Mouse (Mus musculus) frontal cortex, adult (tissue): ENCODE measurements around the gene Gfod2.

Source experiments
- ATAC-seq: cut with Nextera tagmentation; 2 replicates; pipeline ENCODE4 v1.9.2; 2017; ENCODE audit warnings: mild to moderate bottlenecking, moderate library complexity, mixed read lengths; ENCODE audit not compliant: low TSS enrichment

Gene Gfod2

DNA sequence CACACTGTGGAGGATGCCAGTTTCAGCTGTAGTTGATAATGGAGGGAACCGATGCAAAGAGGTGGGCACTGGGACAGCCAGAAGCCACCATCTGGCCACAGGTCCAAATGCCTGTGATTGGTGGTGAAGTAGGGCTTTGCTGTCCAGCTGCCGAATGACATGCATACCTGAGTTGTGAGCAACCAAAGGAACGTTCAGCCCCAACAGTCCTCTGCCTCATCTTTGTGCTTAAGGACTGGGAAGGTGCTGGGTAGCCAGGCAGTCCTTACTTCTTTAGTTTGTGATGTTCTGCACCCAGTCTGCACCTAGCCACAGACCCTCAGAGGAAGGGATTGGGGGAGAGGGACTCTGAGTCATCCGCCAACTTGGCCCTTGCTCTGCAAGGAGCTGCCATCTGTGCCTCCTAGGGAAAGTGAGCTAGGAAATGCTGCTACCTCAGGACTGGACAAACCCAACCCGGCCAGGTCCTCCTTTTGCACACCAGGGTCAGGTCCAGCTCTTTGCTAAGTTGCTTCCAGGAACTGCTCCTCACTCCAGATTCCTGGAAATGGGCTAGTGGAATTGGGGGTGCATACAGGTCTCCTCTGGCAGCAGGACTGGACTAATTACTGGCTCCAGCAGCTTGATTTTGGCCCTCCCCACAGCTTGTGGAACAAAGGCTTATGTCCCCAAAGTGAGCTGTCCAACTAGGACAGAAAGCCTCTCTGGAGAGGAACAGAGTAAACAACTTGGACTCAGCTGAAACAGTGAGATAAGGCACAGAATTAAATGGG is 10.2 kb upstream of the Gfod2 start:
- no peak for ATAC-seq

DNA sequence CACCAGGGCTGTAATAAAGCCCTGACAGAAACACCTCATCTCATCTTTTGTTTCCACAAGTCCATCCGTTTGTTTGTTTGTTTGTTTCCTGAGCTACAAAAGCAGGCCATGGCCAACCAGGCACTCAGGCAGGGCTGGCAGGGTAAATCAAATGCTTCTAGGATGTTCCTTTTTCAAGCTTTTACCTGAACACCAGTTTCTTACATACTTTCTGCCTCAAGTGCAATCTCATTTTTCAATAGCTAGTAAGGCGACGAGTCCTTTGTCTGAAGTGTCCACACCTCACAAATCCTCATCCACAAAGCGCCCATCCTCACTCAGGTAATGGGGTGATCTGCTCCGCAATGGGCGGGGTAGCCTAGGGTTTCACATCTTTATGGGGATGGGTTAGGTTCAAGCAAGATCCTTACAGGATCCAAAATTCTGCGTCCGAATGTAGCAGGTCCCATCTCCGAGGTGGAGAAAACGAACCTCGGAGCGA is 628 bp downstream of the Gfod2 start:
- no peak; the same call in 1 of the 2 replicates for ATAC-seq

DNA sequence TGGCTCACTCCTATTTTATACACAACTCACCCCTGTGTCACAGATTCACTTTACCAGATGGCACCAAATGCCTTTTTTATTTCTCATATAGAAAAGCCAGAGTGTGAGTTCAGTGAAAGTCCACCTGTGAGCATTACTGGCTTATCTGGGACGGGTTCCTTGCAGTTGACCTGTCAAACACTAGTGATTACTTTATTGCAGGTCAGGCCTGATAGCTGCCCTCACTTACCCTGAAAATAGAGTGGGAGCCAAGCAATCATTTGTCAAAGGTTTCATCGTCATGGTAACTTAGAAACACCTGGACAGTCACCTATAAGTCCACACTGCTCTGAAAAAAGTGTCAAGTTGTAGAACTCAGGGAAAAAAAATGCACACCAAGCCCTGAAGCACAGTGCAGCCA is 3.8 kb downstream of the Gfod2 start:
- no peak for ATAC-seq

DNA sequence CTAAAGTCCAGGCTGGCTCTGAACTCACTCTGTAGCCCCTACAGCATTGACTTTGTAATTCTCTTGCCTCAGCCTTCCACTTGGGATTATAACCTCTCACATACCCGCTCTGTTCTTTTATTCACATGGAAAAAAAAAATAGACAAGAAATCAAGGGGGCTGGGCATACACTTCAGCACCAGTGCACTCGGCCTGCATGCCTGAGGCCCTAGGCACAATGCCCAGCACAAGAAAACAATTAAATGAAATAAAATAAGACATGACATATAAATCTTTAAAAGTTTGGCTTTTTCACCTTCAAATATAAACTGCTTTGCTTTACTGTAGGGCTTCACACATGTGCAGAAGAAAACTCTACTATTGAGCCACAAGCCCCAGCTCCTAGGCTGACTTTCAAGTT is 4.5 kb downstream of the Gfod2 start:
- ATAC-seq, result no peak

DNA sequence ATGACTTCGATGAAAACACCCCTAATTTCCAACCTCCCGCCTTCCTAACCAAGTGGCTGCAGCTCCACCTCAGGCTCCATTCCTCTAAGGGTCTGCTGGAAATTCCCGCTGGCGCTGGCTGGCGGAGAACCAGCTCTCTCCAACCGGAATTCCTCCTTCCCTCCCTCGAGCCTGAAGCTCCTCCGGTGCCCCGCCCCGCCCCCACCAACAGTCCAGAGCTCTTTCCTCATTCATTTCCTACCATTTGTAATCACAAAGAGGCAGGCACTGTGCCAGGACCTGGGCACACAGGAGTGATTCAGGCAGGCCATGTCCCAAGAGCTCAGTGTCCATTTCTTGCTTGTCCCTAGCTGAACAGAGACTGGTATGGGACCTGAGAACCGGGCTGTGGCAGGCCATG is 7.9 kb downstream of the Gfod2 start:
- no peak for ATAC-seq

DNA sequence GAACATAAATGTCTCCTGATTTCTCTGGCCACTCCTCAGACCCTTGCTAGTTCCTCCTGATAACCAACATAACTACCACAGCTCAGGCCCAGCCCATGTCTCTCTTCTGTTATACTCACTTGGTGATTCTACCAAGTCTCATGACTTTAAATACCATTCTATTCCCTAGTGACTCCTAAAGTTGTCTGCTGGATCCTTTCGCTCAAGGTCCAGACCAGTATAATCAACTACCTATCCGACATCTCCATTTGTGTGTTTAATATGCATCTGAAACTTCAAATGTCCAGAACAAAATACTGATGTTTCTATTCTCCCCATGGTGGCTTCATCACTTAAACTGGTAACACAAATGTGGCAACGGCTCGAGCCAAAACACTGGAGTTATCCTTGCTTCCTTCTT is 15.2 kb downstream of the Gfod2 start:
- ATAC-seq, result no peak

DNA sequence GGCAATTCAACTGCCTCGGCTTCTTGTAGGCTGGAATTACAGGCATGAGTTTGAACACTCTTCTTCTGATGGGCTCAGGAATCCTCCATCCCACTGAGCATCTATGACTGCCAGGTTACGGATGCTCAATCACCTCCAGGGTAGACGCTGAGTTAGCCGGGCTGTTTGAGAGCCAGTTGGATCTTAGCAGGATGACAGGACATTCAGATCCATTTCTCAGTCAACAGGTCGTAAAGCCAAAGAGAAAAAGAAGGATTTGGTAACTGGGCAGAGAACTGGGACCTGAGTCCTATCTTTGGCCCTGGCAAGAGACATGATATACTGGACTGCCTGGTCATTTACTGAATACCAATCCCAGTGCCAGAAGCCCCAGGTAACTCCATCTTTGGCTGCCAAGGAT is 19.2 kb downstream of the Gfod2 start:
- no peak for ATAC-seq

DNA sequence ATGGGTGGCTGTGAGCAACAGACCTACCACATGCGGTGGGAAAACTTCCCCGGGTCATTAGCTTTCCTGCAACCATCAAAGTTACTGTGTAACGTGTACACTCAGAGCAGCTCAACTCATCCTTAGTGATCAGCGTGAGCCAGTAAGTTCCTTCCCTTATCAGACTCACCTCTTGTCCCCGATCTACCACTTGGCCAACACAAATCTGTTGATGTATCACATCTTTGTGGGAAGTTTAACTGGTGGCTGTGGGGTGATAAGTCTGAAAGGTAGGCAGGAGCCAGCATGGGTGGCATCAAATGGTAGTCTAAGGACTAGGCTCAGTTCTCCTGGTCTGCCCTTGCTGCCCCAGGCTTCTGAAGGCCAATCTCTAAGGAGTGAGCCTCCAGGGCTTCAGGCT is 26.3 kb downstream of the Gfod2 start:
- no peak for ATAC-seq

DNA sequence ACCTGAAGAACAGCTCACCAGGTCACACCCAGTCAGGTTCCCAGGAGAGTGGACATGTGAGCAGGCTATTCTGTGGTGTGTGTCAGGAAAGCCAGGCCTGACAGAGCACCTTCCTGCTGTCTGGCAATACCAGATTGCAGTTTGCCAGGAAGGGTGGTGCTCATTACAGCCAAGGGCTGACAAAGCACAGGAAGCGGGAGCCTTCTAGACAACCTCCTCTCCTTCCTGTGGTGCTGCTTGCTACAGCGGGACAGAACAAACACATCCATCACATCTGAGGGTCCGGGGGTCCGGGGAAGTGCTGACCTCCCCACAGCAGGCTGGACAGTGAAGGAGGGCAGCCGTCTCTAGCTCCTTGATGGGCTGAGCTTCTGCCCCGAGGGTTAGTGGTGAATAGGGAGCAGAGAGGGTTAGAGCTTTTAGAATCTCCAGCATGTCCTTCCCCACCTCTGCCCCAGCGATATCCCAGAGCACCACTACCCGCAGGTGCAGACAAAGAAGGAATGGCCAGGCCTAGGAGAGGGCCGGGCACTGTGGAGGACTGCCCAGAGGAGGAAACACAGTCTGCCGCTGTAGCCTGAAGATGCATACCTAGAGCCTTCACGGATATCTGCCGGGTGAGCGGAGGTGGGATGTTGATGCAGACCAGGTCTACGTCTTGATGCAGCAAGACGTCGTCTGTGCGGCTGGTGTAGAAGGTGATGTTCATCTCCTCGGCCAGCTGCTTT is 30.9 kb downstream of the Gfod2 start:
- ATAC-seq, result no peak

DNA sequence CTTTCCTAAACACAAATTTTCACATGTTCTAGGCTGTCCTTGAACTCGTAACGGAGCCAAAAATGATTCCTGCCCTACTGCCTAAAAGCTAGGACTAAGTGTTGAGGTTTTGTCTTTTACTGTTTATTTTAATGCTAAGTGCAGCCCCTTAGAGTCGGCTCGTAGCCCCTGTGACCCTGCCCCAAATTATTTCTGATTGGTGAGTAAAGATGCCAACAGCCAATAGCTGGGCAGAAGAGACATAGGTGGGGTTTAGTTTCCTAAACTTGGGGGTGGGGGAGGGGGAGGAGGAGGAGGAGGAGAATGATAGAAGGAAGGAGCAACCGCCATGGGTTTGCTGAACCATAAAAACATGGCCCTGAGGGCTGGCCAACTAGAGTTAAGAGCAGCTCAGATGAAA is 32.7 kb downstream of the Gfod2 start:
- ATAC-seq, result no peak

DNA sequence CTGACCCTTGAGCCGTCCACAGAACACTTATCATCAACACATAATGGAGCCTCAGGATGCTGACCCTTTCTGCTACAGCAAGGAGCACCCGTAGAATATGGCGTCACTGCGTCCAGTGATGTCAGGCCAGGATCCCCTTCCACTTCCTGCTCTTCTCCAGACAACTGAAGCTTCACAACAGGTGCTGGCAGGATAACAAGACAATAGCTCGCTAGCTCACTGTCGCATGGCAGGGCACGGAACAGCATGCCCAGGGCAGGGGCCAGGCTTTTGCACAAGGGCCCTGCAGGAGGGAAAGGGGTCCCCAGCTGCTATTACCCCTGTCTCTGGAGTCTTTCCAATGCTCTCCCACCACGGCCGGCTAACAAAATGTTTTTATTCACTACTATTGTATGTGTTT is 35.6 kb downstream of the Gfod2 start:
- no peak for ATAC-seq

DNA sequence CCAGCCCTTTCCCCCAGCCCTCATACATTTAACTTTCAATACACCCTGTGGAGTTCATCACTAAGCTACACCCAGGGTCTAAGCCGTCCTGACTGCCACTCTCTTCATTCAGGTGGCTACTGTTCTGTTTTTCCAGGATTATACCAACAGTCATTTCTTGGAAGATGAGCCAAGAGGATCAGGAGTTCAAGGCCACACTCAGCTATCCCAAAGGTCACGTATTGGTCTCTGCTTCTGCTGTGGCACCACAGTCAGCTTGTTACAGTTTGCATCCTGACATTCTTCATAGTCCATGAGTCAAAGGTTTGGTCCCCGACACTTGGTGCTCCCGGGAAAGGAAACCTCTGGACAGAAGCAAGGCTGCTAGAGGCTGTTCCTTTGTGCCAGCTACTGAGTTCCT is 38.8 kb downstream of the Gfod2 start:
- no peak for ATAC-seq

DNA sequence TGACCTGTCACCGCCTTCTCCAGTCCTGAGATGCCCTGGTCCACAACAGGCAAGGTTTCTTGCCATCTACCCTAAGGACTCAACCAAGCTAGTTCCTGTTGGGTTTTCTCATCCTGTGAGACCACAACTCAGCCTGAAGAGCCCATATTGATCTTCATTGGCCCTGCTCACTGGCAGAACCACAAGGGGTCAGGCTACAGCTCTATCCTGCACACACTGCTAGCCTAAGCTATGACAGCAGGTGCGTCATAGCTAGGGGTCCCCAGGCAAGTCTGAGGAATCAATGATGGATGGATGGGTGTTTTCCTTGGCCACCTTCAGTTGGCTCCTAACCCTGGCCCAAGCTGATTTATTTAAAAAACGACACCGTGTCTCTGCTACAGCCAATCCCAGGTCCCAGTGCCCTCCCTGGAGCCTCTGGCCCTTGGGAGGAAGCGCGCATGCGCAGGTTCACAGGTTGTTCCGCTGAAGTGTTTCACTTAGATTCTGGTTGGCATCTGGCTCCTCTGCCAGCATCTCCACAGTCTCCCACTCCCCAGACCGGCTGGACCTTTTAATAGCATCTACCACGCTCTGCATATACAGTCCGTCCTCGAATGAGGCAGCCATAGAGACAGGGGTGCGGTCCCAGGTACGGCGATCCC is 42.0 kb downstream of the Gfod2 start:
- ATAC-seq, result no peak

DNA sequence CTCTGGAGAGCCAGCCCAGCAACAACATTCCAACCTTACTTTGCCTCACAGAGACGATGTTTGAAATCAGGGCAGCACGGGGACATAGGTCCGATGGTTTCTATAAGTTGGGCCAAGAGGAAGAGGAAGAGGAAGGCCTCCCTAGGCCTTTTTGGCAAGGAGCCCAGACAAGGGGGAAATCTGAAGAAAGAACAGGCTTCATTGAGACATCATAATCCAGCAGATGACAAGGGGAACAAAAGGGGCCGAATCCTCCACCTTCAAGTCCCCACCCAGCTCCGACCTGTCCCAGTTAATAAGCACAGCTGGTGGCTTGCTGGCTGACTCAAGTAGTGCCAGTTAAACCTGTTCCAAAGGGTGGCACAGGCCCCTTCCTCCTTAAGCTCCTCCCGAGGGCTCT is 43.4 kb downstream of the Gfod2 start:
- no peak for ATAC-seq

DNA sequence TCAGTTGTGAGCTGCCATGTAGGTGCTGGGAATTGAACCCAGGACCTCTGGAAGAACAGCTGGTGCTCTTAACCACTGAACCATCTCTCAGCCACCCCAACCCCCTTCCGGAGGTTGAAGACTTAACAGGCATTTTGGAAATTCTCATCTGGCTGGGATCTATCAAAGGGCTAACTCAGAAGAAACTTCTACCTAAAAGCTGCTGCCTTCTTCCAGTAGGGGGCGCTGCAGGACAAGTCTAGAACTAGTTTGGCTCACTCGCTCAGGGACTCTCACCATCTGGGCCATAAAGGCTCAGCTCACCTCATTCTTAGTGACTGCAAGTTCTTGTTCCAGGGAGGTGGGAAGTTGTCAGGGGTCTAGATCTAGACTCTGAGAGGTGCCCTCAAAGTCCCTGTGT is 44.3 kb downstream of the Gfod2 start:
- ATAC-seq, result peak; percentile 76

DNA sequence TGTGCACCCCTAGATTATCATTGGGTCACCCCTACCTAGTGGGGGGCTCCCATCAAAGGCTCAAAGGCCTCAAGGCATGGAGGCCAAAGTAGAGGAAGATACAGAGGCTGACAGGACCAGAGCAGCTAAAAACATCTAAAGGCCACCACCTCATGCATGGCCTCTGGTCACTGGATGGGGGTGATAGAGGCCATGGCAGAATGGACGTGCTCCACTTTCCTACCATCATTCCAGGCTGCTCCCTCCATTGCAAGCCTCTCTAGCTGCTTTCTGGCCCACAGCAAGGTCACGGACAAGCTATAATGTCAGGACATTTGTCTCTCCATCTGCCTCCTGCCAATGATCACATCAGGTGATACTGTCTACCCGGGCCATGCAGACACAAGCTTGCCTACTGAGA is 46.2 kb downstream of the Gfod2 start:
- ATAC-seq, result no peak

DNA sequence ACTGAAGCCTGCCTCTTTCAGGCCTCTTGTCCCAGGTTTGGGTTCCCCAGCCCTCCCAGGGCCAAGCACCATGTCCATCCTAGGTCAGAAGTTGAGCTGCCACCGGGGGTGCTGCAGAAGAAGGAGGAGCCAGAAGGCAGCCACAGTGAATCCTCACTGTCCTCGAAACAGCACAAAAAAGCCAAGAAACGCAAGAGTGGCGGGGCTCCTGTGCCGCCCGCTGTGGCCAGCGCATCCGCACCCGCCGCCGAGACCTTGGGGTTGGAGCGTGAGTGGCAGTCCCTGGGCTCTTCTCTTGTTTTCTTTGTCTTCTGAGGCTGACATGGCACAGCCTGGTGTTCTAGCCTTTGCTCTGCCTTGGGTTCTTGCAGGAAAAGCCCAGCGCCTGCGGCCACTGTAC is 49.1 kb downstream of the Gfod2 start:
- no peak for ATAC-seq

DNA sequence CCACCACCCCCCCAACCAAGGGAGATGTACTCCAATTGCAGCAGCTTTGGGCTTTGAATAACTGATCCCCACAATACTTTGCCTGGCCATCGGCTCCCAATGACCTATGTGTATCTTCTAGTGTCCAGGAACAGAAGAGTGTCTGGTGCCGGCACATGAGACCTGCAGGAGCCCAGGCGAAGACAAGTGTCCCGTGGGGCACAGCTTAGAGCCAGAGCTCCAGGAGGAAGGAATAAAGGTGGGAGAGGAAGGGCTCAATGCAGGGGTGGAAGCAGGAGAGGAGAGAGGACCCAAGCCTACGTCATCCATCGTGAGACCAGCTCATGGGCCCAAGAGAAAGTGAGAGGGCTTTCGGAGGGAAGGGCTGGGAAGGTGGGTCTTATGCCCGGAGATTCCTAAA is 49.8 kb downstream of the Gfod2 start:
- no peak for ATAC-seq

DNA sequence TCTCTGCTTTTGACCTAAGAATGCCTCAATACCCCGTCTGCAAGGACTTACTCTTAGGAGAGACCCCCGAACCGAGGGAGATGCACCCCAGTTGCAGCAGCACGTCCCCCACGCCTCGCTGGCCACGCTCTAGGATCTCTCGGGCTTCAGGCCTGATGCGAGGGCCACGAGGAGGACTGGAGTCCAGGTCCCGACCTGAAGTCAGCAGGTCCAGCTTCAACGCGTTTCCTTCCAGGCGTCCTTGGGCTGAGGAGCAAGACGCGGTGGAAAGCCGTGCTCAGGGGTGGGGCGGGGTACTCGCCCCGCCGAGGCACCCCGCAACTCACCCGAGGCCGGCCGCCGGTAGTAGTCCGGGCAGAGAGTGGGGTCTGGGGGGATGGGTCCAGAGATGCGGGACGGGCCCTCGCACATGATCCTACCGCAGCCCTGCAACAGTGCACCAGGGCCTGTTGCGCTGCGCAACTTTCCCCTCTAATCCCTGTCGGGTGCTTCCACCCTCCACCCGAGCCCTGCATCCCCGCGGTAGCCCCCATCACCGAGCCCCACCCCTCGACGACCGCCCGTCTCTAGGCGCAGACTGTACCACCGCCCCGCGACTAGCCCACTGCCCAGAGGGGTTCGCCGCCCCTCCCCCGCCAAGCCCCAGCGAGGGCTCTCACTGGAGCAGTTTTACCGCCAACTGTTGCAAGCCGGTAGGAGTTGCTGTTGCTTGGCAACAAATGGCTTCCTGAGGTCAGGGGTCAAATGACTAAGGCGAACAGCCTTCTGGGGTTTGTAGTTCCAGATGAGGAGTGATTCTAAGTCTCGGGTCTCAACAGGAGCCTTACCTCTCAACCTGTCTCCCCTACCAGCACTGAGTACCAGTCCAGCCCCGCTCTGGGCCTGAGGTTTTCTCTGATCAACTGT is 50.7 kb downstream of the Gfod2 start, which contains the start of the genes 4933405L10Rik and Enkd1:
Gene 4933405L10Rik (plus strand): TSS at position 158 of the 906 bp plus-strand sequence.
Gene Enkd1 (minus strand): TSS at position 713 of the 906 bp plus-strand sequence.
- peak; percentile 83 for ATAC-seq

DNA sequence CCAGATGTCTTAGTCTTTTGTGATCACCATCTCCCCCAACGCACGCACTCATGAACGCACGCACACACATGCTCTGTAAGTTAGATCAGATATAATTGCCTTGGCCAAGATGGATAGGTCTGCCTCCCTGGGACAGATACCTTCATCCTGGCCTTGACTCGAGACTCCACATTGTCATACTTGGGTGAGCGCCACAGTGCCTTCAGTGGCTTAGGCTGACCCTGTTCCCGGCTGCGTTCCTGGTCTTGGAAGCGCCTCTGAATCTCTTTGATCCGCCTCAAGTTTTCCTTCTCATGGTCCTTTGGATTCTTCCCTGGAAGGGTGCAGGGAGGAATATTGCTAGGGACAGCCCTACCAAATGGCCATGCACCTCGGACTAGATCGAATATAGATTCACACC is 52.0 kb downstream of the Gfod2 start:
- ATAC-seq, result no peak

DNA sequence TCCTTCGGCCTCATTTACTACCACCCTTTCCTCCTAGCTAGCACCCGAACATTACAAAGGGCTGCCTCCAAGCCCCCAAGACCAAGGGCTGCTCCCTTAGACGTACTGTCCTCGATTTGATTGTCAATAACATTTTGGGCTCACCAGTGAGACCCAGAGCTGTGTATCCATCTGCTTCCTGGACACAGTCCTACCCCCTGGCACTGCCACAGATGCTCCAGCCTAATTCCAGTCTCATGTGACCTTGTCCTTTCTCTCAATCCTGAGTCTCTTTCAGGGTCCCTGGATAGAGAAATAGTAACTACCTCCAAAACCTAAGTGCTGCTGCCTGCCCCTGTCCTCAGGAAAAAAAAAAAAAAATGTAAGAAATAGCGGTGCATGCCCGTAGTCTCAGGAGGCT is 53.5 kb downstream of the Gfod2 start:
- no peak for ATAC-seq
